Mouse (Mus musculus): ENCODE measurements around the gene Usp54.

Usp54 gene

DNA sequence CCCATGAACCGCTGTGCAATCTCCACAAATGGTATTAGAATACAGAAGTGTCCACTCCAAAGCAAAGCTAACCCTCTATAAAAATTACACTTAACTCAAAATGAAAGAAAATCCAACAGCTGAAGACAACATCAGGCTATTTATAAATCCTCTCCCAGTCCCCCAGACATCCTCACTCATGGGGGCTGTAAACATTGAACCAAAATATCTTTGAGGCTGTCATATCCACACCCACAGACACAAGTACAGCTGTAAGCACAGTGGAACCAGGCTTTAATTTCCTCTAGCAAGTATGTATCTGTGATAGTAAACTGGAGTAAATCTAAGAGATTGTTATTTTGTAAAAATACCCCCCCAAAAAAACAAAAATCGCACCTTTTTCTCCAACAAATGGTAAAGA lies 120.7 kb downstream of the Usp54 start:
- in situ Hi-C loops (cut with MboI; ENCODE audit: low sequenced_read_pairs), result no loop called here

GRCm38 (mm10) chr14:20508424-20508823 lies 132.4 kb downstream of the Usp54 start:
- in situ Hi-C loops (cut with MboI; ENCODE audit: low sequenced_read_pairs), result no loop called here

DNA sequence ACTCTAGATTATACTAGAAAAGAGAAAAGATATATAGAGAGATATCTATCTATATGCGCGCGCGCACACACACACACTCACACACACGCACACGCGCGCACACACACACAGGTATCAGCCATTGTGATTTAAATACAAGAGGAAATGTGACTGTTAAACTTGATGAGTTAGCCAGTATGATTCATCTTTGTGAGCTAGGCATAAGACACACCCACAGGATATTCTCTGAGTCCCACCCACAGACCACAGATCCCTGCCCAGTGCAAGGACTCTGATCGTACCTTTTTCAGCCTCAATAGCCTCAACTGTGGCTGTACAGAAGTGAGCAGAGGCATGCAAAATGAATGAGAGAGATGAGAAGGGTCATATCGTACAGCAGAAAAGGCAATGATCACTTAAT lies 137.9 kb downstream of the Usp54 start:
- in situ Hi-C loops (cut with MboI; ENCODE audit: low sequenced_read_pairs), result no loop called here

GRCm38 (mm10) chr14:20499982-20500381 lies 140.9 kb downstream of the Usp54 start:
- in situ Hi-C loops (cut with MboI; ENCODE audit: low sequenced_read_pairs), result no loop called here
